Mouse (Mus musculus) central nervous system, embryonic 14 days (tissue): ENCODE data around the gene Batf3. TPM values are rescaled to one million over a fixed set of nuclear protein-coding genes. Genes with fewer than 3 reads are reported as not detected.

Experiments
- polyA plus RNA-seq: library from polyadenylated mRNA; depleted of rRNA; stranded (reverse); fragments of >200 nt; gene quantifications from 2 replicates; pipeline ENCODE4 v1.2.3, GENCODE M21; 2012; rRNA removed

Gene Batf3
- 2.6 and 3.7 TPM in 2 replicates for polyA plus RNA-seq

GRCm38 (mm10) chr1:191097802-191098747, at the start of gene Batf3:
Gene Batf3, plus strand, starts transcription at chr1:191097847.

GRCm38 (mm10) chr1:191062781-191063485, 34.7 kb upstream of the Batf3 start, which contains the start of the genes Tatdn3 and Nsl1:
Gene Tatdn3, minus strand, starts transcription at chr1:191062932.
Gene Nsl1, plus strand, starts transcription at chr1:191063012.

Other genes starting within 250 kb of the Batf3 start
- gene Rps6kc1, start 186.1 kb upstream of the Batf3 start, polyA plus RNA-seq = 20.5 and 22.6 TPM in 2 replicates
- gene Angel2, start 172.7 kb upstream of the Batf3 start, polyA plus RNA-seq = 54.6 and 63.3 TPM in 2 replicates
- gene Vash2, start 118.6 kb upstream of the Batf3 start, polyA plus RNA-seq = 49.2 and 56.3 TPM in 2 replicates
- 19.6 and 20.6 TPM in 2 replicates for gene Flvcr1, start 71.7 kb upstream of the Batf3 start, polyA plus RNA-seq
- not detected in 2 replicates for gene Spata45, start 61.2 kb upstream of the Batf3 start, polyA plus RNA-seq
- 26.8 and 29.2 TPM in 2 replicates for gene Tatdn3, start 34.9 kb upstream of the Batf3 start, polyA plus RNA-seq
- gene Nsl1, start 34.8 kb upstream of the Batf3 start, polyA plus RNA-seq = 9.4 and 9.5 TPM in 2 replicates
- gene Fam71a, start 67.0 kb downstream of the Batf3 start, polyA plus RNA-seq = not detected in 2 replicates
- gene Atf3, start 120.2 kb downstream of the Batf3 start, polyA plus RNA-seq = 1.6 and 2.1 TPM in 2 replicates
- 107 and 121 TPM in 2 replicates for gene Nenf, start 220.3 kb downstream of the Batf3 start, polyA plus RNA-seq
- gene Tmem206, start 228.1 kb downstream of the Batf3 start, polyA plus RNA-seq = 27.1 and 30.6 TPM in 2 replicates